Mouse (Mus musculus) cerebellum, adult 9-11 months (tissue): Measurements from ENCODE around the gene Setx.
"Not testable (repeated sequence)": the region's sequence is repeated elsewhere in the genome, so short reads cannot be mapped to it uniquely, and the experiment has no call there.

Experiments used
- DNase-seq: peaks from one replicate; pipeline ENCODE4 v3.0.0; 2022

The Setx gene

DNA sequence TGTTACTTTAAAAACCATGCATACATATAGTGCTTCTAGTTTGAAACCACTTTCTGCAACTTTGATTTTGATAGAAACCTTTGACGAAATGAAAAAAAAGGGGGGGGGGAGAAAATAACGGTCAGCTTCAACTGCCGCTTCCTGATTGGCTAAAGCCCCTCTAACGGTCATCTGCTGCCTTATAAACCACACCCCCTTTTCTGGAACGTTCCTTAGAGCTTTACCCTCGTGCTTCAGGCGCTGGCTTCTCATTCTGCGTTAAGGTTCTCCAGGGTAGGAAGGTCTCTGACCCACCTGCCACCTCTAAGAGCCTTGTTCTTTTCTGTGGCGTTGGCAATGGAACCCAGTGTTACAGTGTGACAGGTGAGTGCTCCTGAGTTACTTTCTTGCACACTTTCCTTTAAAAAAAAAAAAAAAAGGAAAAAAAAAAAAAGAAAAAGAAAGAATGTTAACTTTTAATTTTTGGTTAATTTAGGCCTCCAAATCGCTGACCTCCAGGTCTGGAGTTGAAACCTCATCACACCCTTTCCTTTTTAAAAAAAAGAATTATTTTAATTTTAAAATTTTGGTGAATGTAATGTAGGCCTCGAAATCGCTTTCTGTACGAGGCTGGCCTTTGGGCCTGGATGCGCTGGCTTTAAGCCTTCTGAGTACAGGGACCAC, at the start of gene Setx:
Gene Setx (plus strand): TSS at position 275 of the 663 bp plus-strand sequence.
- DNase-seq = peak; percentile 47

DNA sequence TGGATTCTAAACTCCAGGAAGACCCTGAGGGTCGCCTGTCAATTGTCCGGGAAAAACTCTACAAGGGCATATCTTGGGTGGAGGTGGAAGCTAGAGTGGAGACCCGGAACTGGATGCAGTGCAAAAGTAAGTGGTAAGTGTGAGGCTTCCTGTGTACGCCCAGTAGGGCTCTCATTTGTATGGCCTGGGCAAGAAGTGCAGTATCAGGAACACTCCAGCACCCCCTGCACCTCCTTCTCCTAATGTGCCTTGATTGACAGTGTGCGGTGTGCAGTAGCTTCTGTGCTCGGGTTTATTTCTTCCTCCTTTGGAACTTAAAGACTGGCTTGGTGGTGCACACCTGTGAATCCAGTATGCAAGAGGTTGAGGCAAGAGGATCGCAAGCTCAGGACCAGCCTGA, 49.3 kb upstream of the Setx start:
- DNase-seq = no peak

DNA sequence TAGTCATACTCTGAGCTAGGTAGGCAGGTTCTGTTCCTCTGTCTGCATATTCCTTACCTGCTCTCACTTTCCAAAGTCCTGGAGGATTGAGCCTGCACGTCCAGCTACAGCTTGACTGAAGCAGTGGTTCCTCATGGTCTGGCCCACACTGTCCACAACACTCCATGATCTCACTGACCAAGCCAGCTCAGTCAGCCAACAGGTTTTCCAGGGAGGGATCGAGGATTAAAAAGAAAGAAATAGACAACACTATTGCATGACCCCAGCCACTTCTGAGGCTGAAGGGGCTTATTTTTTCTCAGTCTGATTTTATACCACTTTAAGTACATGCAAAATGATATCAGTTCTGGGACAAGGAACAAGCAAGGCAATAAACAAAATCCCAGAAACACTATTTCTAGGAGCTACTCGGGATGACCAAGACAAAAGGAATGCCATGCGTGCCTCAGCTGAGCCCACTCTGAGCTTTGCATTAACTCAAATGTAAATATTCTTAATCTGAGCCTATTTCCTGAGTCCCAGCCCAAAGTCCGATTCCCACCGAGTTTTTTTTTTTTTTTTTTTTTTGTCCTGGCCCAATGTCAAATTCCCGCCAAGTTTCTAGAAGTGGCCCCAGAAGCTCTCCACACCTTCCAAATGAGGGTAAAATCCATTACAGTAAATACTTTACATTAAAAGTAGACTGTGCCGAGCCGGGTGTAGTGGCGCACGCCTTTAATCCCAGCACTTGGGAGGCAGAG, 48.5 kb upstream of the Setx start:
- DNase-seq = no peak

DNA sequence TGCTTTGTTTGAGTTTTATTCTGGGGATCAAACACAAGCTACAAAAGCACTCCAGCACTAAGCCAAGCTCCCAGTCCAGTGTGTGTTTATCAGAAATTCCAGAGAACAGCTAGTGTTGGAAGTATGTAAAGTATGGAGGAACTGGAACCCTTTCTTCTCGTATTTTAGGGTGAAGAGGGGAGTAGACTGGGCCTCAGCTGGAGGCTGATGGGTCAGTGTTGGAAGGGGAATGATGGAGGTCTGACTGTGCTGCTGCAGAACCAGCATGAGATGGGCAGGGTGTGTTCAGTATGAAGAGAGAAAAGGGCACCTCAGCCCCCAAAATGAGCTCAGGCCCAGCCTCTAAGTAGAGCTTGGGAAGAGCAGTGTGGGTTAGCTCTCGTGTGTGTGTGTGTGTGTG, 47.8 kb upstream of the Setx start:
- no peak for DNase-seq

DNA sequence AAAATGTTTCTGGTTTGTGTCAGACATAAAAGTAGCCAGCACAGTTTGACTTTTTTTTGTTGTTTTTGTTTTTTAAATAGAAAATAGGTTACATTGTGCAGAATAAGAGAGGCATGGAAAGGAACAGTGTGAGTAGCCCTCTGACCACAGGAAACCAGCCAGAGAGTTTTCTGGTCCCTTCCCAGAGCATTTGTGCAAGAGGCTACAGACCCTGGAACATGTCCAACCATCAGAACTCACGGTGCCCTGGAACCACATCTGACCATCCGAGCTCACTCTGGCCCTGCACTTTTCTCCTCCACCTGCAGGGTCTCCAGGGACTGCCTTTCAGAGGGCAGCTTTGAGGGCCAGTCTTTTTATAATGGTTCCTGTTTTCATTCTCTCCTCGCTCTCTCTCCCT, 42.0 kb upstream of the Setx start:
- no peak for DNase-seq

DNA sequence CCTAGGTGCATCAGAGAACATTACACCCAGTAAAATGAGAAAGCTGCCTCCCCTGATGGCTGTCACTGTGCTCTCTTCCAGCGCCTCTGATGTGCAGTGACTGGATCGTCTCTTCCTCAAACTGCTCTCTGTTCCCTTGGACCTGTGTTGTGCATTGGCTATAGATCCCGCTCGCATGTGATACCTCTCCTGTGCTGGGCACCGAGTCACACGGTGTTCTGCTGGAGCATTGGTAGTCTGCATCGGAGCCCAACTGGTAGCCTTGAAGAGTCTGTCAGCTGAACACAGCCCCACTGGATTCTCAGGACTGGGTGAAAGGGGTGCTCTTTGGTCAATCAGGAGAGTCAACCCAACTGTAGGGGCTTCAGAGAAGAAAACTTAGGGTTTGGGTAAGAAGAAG, 38.0 kb upstream of the Setx start:
- no peak for DNase-seq

DNA sequence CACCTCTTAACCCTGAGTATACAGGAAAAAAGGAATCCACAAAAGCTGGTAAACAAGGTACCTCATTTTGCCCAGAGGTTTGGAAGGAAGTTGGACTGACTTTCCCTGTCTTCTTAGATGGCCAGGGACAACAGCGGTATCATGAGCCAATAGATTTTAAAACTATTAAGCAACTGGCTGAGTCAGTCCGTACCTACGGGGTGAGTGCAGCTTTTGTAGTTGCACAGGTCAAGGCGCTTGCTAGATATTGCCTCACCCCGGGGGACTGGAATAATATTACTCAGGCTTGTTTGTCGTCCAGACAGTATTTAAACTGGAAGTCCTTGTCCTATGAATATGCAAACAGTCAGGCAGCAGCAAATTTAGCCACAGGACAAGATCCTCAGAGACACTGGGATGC, 34.7 kb upstream of the Setx start:
- DNase-seq = not testable (repeated sequence)

DNA sequence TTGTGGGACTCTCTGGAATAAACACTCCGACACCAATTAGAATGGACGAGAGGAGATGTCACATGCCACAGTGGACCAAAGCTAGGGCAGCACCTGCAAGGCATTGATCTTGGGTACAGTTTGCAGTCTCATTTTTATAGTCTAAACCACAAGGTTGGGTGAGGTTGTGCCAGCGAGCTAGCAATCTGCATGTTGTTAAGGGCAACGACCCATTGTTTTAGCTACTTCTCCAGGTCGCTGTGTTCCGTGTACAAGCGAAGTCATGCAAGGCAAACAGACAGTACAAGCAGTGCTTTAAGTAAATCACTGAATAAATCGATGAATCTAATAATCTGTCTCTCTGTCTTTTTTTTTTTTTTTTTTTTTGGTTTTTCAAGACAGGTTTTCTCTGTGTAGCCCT, 28.3 kb upstream of the Setx start:
- DNase-seq = no peak

DNA sequence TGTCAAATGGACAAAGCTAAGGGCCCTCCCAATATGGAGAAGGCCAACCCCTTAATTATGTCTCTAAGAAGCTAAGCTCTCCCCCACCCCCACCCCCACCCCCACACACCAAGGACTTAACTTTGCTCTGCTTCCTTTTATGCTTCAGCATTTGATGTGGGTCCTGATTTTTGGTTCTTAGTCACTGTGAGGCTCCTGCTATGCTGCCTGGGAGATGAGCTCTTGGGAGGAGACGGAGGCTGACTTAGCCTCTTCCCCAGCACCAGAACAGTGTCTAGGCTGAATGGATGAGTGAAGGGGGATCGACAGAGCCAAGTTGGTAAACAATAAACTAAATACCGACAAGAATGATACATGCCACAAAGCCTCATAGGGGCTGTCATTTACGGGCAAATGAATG, 27.2 kb upstream of the Setx start:
- no peak for DNase-seq

DNA sequence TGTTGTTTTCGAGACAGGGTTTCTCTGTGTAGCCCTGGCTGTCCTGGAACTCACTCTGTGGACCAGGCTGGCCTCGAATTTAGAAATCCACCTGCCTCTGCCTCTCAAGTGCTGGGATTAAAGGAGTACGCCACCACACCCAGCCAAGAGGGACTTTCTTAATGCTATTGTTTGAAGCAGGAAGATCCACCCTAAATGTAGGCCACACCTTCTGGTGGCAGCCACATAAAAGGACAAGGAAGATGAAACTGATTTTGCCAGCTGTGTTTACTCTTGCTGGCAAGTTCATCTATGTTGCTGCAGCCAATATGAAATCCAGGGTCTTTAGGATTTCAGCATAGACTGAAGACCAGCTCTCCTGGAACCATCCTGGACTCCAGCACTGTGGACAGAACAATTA, 26.5 kb upstream of the Setx start:
- no peak for DNase-seq

DNA sequence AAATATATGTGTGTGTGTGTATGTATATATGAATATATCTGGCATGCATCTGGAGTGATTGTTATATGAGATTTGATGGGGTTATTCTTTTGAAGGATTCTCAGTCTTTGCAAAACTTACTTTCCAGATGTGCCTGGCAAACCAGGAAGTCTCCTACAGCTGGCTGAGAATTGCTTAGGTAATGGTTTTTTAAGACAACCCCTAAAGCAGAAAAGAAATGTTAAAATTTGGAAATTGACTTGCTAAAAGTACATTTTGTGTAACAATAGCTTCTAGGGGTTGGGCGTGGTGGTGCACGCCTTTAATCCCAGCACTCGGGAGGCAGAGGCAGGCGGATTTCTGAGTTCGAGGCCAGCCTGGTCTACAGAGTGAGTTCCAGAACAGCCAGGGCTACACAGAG, 26.0 kb upstream of the Setx start:
- DNase-seq = not testable (repeated sequence)

DNA sequence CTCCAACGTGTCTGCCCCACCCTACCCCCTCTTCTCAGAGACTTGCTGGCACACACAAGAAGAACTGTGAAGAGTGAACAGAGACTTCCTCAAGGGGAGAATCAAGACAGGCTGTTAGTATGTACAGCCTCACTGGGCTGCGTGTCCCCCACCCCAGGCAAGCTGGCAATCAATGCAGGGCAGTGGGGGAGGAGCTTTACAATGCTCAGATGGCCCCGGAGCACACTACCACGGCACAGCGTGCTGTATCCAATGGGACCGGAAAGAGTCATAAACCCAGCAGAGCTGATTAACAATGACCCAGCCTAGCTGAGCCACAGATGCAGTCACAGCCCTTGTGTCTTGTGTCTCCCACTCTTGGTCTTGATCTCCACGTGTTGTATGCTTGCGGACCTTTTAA, 25.2 kb upstream of the Setx start:
- DNase-seq = no peak

DNA sequence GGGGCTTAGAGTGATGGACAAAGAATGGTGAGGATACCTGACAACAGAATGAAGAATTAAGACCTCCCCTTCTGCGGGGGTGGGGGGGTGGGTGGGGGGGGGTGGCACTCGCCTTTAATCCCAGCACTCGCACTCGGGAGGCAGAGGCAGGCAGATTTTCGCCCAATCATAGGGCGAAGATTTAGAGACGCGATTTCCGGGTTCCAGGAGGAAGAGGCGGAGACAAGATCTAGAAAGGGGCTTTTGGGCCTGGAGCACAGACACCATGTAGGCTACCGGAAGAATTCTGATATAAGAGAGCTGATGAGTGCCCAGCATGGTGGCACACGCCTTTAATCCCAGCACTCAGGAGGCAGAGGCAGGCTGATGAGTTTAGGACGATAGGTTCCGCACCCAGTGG, 24.3 kb upstream of the Setx start:
- no peak for DNase-seq

DNA sequence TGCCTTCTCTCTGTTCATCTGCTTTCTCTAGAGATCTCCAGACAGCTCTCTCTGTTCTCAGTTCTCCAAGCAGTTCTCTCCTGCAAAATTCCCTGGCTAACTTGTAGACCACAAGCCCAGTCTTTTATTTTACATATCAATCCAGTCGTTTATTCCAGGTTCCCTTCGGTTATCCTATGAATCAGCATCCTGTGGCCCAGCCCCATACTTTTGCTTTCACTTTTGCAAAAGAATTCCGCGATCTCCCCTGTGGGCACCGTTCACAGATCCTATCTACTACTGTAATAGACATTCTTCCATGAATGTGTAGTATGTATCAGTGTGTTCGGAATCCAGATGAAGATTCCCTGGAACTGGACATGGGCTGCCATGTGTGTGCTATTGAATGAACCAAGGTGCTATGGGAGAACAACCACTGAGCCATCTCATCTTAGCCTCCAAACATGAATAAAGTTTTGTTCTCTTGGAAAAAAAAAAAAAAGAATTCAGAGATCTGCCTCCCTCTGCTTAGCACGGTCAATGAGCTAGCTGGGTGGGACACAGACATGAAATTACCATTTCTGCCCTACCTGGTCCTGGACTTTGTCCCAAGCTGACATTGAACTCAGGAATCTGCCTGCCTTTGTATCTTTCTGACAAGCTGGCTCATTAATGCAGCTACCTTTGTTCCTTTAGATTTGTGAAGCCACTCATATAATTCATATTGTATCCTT, 23.0 kb upstream of the Setx start:
- DNase-seq = no peak

DNA sequence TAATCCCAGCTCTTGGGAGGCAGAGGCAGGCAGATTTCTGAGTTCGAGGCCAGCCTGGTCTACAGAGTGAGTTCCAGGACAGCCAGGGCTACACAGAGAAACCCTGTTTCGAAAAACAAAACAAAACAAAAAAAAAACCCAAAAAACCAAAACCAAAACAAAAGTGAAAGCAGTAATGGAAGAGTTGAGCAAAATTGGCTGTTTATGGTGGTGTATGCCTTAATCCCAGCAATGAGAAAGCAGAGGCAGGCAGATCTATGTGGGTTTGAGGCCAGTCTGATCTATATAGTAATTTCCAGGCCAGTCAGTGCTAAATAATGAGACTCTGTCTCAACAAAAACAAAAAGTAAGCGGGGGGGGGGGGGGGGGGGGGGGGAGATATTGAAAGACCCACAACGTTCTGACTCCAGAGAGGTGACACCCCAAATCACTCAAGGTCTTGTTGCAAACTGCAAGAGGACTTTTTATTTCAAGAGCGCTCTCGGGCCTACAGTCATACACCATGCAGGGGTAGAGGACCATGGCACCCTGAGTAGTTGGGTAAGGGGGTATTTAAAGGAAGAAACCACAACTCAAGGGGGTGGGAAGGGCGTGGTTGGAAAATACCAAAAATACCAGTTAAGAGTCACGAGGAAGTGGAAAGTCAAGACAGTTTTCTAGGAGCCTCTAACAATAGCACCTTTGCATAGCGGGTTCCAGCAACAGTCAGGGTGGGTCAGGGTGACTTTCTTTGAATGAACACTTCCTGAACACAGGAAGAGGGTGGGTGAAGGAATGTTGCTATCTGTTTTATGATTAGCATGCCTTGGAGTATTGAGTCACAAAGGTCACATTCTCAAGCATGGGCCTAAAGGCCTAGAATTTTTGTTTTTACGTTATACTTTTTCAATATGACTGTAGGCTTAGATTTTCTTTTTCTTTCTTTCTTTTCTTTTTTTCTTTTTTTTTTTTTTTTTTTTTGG, 21.3 kb upstream of the Setx start:
- DNase-seq = not testable (repeated sequence)

DNA sequence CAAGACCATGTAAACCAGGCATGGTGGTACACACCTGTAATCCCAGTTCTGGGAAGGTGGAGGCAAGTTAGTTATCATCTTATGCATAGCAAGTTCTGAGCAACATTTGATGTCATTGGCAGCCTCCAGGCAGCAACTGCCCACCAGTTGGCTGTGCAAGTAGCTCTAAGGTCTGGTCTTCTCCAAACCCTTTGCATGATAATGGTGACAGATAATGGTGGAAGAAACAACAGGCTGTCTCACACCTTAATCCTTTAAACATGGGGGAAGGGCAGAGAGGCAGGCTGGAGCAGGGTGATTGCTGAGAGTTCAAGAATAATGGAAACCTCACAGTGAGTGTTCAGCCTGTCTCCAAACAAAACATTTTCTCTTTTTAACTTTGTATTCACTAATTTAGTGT, 3.0 kb upstream of the Setx start:
- no peak for DNase-seq

DNA sequence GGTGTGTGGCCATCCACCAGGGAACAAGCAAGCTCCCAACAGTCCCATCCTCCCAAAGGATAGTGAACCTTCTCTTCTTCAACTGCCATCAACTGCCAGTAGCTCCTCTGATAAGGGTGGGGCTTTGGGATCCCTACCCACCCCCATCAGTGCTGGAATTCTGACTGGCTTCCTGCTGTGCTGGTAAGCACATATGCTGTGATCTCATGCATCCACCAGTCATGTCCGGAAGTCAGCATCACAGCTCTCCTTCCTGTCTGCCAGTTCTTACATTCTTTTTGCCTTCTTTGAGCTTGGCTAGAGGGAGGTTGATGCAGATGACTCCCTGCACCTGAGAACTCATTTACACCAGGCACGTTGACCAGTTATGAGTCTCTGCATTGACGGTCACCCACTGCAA, 1.5 kb upstream of the Setx start:
- DNase-seq = peak; percentile 19

DNA sequence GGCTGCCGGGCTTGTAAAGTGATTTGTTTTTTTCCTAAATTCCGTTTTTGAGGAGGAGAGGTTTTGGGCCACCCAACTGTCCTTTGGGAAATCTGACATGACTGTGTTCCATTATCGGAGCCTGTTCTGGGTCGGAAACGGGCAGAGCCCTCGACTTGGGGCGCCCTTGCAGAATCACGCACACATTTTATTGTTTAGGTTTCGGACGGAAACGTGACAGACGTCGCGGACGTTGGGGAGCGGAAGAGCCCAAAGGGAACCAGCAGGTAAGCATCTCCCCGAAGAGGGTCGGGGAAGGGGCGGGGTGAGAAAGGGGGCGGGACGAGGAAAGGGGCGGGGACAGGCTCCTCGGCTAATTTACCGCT, 572 bp downstream of the Setx start:
- DNase-seq = no peak

DNA sequence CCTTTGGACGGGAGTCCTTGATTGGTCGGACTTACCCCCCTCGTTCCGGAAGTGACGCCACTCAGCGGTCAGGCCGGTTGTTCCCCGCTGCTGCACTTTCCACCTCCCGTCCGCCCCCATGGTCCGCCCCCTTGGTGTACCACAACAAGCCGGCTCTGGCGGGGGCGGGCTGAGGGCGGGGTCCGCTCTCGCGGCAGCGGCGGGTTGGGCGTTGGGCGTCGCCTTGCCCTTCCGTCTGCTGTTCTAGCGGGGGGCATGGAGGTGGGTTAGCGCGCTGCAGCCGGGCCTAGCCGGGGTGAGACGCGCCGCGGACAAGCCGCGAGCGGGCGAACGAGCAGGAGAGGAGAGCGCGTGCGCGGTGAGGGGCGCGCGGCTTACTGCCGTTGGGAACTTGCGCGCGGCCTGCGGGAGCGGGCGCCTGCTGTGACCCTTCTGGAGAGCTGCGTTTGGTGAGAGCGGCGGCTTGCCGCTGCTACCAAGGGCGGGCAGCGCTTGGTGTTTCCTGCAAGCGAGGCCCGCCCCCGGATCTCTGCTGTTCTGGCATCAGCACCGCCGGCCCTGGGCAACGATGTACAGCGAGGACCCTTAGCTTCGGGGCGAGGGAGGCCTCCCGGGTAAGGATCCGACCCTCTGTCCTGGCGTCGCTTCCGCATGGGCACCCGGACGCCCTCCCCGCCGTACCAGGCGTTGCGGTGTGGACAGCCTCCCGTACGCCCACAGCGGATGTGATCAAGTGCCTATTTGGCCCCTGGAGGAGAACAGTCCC, 1.1 kb downstream of the Setx start:
- DNase-seq = peak; percentile 99

DNA sequence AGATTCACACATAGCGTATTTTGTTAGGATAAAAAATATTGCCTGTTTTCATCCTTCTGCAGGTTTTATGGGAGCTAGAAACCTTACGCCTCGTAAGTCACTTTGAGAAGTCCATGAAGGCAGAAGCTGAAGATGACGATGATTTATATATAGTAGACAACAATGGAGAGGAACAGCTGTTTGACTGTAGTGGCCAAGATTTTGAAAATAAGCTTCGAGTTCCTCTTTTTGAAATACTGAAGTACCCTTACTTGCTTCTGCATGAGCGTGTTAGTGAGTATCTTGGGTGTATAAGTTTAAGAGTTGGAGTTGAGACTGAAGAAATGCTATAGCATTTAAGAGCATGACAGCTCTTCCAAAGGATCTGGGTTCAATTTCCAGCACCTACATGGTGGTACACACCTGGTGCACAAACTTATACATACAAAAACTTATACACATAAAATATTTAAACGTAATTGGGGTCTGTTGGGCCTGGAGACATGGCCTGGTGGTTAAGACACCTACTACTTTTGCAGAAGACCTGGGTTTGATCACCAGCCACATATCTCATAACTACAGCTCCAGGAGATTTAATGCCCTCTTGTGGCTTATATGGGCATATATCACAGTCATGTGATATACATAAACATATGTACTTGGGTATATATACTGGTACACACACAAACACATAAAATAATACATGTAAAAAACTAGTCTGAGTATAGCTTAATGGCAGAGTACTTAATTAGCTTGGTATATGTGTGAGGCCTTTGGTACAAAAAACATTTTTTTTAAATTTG, 6.3 kb downstream of the Setx start:
- no peak for DNase-seq

DNA sequence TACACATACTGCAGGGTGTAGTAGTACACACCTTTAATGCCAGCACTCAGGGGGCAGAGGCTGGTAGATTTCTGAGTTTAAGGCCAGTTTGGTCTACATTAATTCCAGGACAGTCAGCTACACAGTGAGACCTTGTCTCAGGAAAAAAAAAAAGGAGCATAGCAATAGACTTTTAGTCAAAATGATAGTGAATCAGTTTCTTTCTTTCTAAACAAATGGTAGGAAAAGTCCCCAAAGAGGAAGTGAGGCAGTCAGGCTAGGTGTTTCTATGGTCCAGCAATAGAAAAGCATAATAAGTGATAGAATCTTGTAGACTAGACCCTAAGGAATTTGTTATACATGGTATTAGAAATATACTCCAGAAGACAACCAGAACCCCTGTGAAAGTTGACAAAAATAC, 11.2 kb downstream of the Setx start:
- DNase-seq = no peak

DNA sequence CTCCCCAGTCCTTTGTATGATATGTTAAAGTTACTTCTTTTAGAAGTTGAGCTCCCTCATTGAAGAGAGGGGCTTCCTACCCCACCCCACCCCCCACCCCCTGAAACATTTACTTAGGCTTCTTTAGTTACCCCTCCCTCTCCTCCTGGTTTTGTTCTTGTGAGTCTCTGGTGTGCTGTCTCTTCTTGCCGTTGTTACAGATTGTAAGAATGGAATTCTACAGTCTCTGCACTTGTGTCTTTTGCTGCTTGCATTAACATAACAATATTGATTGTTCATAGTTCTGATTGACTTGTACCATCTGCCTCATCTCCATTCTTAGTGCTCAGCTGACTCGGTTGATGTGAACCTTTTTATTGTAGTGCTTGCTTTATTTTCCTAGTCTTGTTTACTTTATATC, 28.0 kb downstream of the Setx start:
- DNase-seq = no peak
